Mouse (Mus musculus): Measurements from ENCODE around the gene Thsd4.

GRCm38 (mm10) chr9:60166990-60167389 is 354.9 kb downstream of the Thsd4 start:
- TF ChIP-seq CTCF (IDR thresholded peaks at IDR 0.05; ENCODE audit: control insufficient read depth, insufficient read depth, insufficient read length) (no peak), FOSL1 (IDR thresholded peaks at IDR 0.05; ENCODE audit: insufficient read depth, low read length, poor library complexity, severe bottlenecking) (no peak), MYOD1 (IDR thresholded peaks at IDR 0.05; ENCODE audit: control insufficient read depth, insufficient read length, low read depth) (no peak), USF1 (IDR thresholded peaks at IDR 0.05; ENCODE audit: low read depth) (no peak), MAX (IDR thresholded peaks at IDR 0.05) (no peak), MYOG (IDR thresholded peaks at IDR 0.05; ENCODE audit: control insufficient read depth, extremely low read depth, insufficient read length) (no peak), CEBPB (IDR thresholded peaks at IDR 0.05; ENCODE audit: low read depth) (no peak)
